Mouse (Mus musculus): ENCODE results near the gene Ano4. TPM values are rescaled to one million over a fixed set of nuclear protein-coding genes. Genes with fewer than 3 reads are reported as not detected.

Gene Ano4
- polyA plus RNA-seq, 1 experiment from 2014 or later, result 6.5 TPM

- ATAC-seq (ENCODE audit: insufficient number of reproducible peaks, low FRiP score), result no peak
- H3K9ac ChIP-seq, result no peak overlapping the region
- H3K4me1 ChIP-seq (replicated peaks), result no peaks in the 10 kb centered on the region
- H3K27me3 ChIP-seq (replicated peaks), result no peaks in the 10 kb centered on the region
- H3K36me3 ChIP-seq, result no peaks in the 10 kb centered on the region
- H3K27ac ChIP-seq (ENCODE audit: poor library complexity, severe bottlenecking), result no peak overlapping the region
- H3K9me3 ChIP-seq (replicated peaks), result no peaks in the 10 kb centered on the region
- no peak overlapping the region for H3K4me3 ChIP-seq
- H3K4me2 ChIP-seq, result no peak overlapping the region
- 79% methylated on average over 1 of the region's 1 CpGs for WGBS
Measured at GRCm38 (mm10) chr10:89044166-89044565, 300.4 kb downstream of the Ano4 start.

GRCm38 (mm10) chr10:89018926-89019325 lies 325.6 kb downstream of the Ano4 start:
- no peaks in the 10 kb centered on the region for H3K36me3 ChIP-seq
- H3K9me3 ChIP-seq (replicated peaks), result no peaks in the 10 kb centered on the region
- H3K9ac ChIP-seq, result no peak overlapping the region
- ATAC-seq (ENCODE audit: insufficient number of reproducible peaks, low FRiP score), result no peak
- H3K4me3 ChIP-seq, result no peak overlapping the region
- no peaks in the 10 kb centered on the region for H3K4me1 ChIP-seq (replicated peaks)
- 57% methylated on average over 5 of the region's 5 CpGs for WGBS
- no peaks in the 10 kb centered on the region for H3K27me3 ChIP-seq (replicated peaks)
- H3K4me2 ChIP-seq, result no peak overlapping the region
- H3K27ac ChIP-seq (ENCODE audit: poor library complexity, severe bottlenecking), result no peak overlapping the region

- Histone ChIP-seq H3K27ac (ENCODE audit: poor library complexity, severe bottlenecking) (no peak overlapping the region), H3K4me3 (no peak overlapping the region), H3K4me2 (no peak overlapping the region), H3K27me3 (replicated peaks) (no peaks in the 10 kb centered on the region), H3K4me1 (replicated peaks) (no peaks in the 10 kb centered on the region), H3K36me3 (no peaks in the 10 kb centered on the region), H3K9me3 (replicated peaks) (no peaks in the 10 kb centered on the region), H3K9ac (no peak overlapping the region)
- ATAC-seq (ENCODE audit: insufficient number of reproducible peaks, low FRiP score), result no peak
- 78% methylated on average over 1 of the region's 1 CpGs for WGBS
Measured at GRCm38 (mm10) chr10:89008303-89008702, 336.3 kb downstream of the Ano4 start.

GRCm38 (mm10) chr10:89004518-89004917 lies 340.0 kb downstream of the Ano4 start:
- no peaks in the 10 kb centered on the region for H3K27me3 ChIP-seq (replicated peaks)
- no peak overlapping the region for H3K4me3 ChIP-seq
- H3K4me2 ChIP-seq, result no peak overlapping the region
- H3K4me1 ChIP-seq (replicated peaks), result no peaks in the 10 kb centered on the region
- no peak overlapping the region for H3K27ac ChIP-seq (ENCODE audit: poor library complexity, severe bottlenecking)
- H3K9ac ChIP-seq, result no peak overlapping the region
- H3K36me3 ChIP-seq, result no peaks in the 10 kb centered on the region
- 82% methylated on average over 3 of the region's 3 CpGs for WGBS
- H3K9me3 ChIP-seq (replicated peaks), result no peaks in the 10 kb centered on the region
- ATAC-seq (ENCODE audit: insufficient number of reproducible peaks, low FRiP score), result no peak

- WGBS, result 67% methylated on average over 6 of the region's 6 CpGs
- ATAC-seq (ENCODE audit: insufficient number of reproducible peaks, low FRiP score), result no peak
Measured at GRCm38 (mm10) chr10:88986925-88987324, 357.6 kb downstream of the Ano4 start.

GRCm38 (mm10) chr10:88983444-88983843 lies 361.1 kb downstream of the Ano4 start:
- H3K4me3 ChIP-seq, result no peak overlapping the region
- no peak overlapping the region for H3K4me2 ChIP-seq
- 26% methylated on average over 8 of the region's 8 CpGs for WGBS
- no peak overlapping the region for H3K9ac ChIP-seq
- no peaks in the 10 kb centered on the region for H3K36me3 ChIP-seq
- H3K4me1 ChIP-seq (replicated peaks), result no peaks in the 10 kb centered on the region
- no peak for ATAC-seq (ENCODE audit: insufficient number of reproducible peaks, low FRiP score)
- no peak overlapping the region for H3K27ac ChIP-seq (ENCODE audit: poor library complexity, severe bottlenecking)
- H3K27me3 ChIP-seq (replicated peaks), result no peaks in the 10 kb centered on the region
- no peaks in the 10 kb centered on the region for H3K9me3 ChIP-seq (replicated peaks)

More at GRCm38 (mm10) chr10:88986925-88987324, 357.6 kb downstream of the Ano4 start:
- H3K4me3 ChIP-seq, result no peak overlapping the region
- no peak overlapping the region for H3K4me2 ChIP-seq
- H3K27ac ChIP-seq (ENCODE audit: poor library complexity, severe bottlenecking), result no peak overlapping the region
- H3K36me3 ChIP-seq, result no peaks in the 10 kb centered on the region
- no peak overlapping the region for H3K9ac ChIP-seq
- no peaks in the 10 kb centered on the region for H3K4me1 ChIP-seq (replicated peaks)
- no peaks in the 10 kb centered on the region for H3K9me3 ChIP-seq (replicated peaks)
- no peaks in the 10 kb centered on the region for H3K27me3 ChIP-seq (replicated peaks)

GRCm38 (mm10) chr10:88979451-88979850 lies 365.1 kb downstream of the Ano4 start:
- H3K27me3 ChIP-seq (replicated peaks), result no peaks in the 10 kb centered on the region
- H3K4me2 ChIP-seq, result no peak overlapping the region
- WGBS, result 64% methylated on average over 4 of the region's 4 CpGs
- no peak for ATAC-seq (ENCODE audit: insufficient number of reproducible peaks, low FRiP score)
- H3K9me3 ChIP-seq (replicated peaks), result no peaks in the 10 kb centered on the region
- no peak overlapping the region for H3K9ac ChIP-seq
- H3K27ac ChIP-seq (ENCODE audit: poor library complexity, severe bottlenecking), result no peak overlapping the region
- no peaks in the 10 kb centered on the region for H3K36me3 ChIP-seq
- no peak overlapping the region for H3K4me3 ChIP-seq
- no peaks in the 10 kb centered on the region for H3K4me1 ChIP-seq (replicated peaks)

- ATAC-seq (ENCODE audit: insufficient number of reproducible peaks, low FRiP score), result no peak
- no peak overlapping the region for H3K4me3 ChIP-seq
- H3K9ac ChIP-seq, result no peak overlapping the region
- H3K36me3 ChIP-seq, result no peaks in the 10 kb centered on the region
- H3K4me2 ChIP-seq, result no peak overlapping the region
- H3K9me3 ChIP-seq (replicated peaks), result no peaks in the 10 kb centered on the region
- no peaks in the 10 kb centered on the region for H3K27me3 ChIP-seq (replicated peaks)
- WGBS, result 76% methylated on average over 6 of the region's 6 CpGs
- H3K27ac ChIP-seq (ENCODE audit: poor library complexity, severe bottlenecking), result no peak overlapping the region
- no peaks in the 10 kb centered on the region for H3K4me1 ChIP-seq (replicated peaks)
Measured at GRCm38 (mm10) chr10:88978932-88979331, 365.6 kb downstream of the Ano4 start.

GRCm38 (mm10) chr10:88970951-88971725 lies 373.4 kb downstream of the Ano4 start:
- no peak overlapping the region for H3K4me2 ChIP-seq
- H3K4me1 ChIP-seq (replicated peaks), result no peaks in the 10 kb centered on the region
- ATAC-seq (ENCODE audit: insufficient number of reproducible peaks, low FRiP score), result no peak
- no peaks in the 10 kb centered on the region for H3K27me3 ChIP-seq (replicated peaks)
- no peak overlapping the region for H3K4me3 ChIP-seq
- H3K36me3 ChIP-seq, result peaks cover 5% of the 10 kb centered on the region; the same call in 1 of the 2 replicates
- no peak overlapping the region for H3K9ac ChIP-seq
- peaks cover 5% of the 10 kb centered on the region for H3K9me3 ChIP-seq (replicated peaks)
- 73% methylated on average over 7 of the region's 7 CpGs for WGBS
- H3K27ac ChIP-seq (ENCODE audit: poor library complexity, severe bottlenecking), result no peak overlapping the region

- Histone ChIP-seq H3K4me3 (no peak overlapping the region), H3K4me1 (replicated peaks) (no peaks in the 10 kb centered on the region), H3K36me3 (peaks cover 5% of the 10 kb centered on the region; the same call in 1 of the 2 replicates), H3K9ac (no peak overlapping the region), H3K9me3 (replicated peaks) (peaks cover 5% of the 10 kb centered on the region), H3K27me3 (replicated peaks) (no peaks in the 10 kb centered on the region), H3K4me2 (no peak overlapping the region), H3K27ac (ENCODE audit: poor library complexity, severe bottlenecking) (no peak overlapping the region)
- no peak for ATAC-seq (ENCODE audit: insufficient number of reproducible peaks, low FRiP score)
- 83% methylated on average over 5 of the region's 5 CpGs for WGBS
Measured at GRCm38 (mm10) chr10:88968586-88968985, 376.0 kb downstream of the Ano4 start.

- WGBS, result 64% methylated on average over 5 of the region's 5 CpGs
- H3K9me3 ChIP-seq (replicated peaks), result no peaks in the 10 kb centered on the region
- H3K27me3 ChIP-seq (replicated peaks), result no peaks in the 10 kb centered on the region
- no peaks in the 10 kb centered on the region for H3K4me1 ChIP-seq (replicated peaks)
- H3K9ac ChIP-seq, result no peak overlapping the region
- no peak overlapping the region for H3K27ac ChIP-seq (ENCODE audit: poor library complexity, severe bottlenecking)
- no peak overlapping the region for H3K4me2 ChIP-seq
- ATAC-seq (ENCODE audit: insufficient number of reproducible peaks, low FRiP score), result no peak
- H3K4me3 ChIP-seq, result no peak overlapping the region
- H3K36me3 ChIP-seq, result no peaks in the 10 kb centered on the region
Measured at GRCm38 (mm10) chr10:88960791-88961190, 383.8 kb downstream of the Ano4 start.

GRCm38 (mm10) chr10:88950297-88950653 lies 394.3 kb downstream of the Ano4 start:
- Histone ChIP-seq H3K4me3 (no peak overlapping the region), H3K9ac (no peak overlapping the region), H3K9me3 (replicated peaks) (no peaks in the 10 kb centered on the region), H3K27me3 (replicated peaks) (no peaks in the 10 kb centered on the region), H3K4me1 (replicated peaks) (no peaks in the 10 kb centered on the region), H3K36me3 (peaks cover 6% of the 10 kb centered on the region), H3K27ac (ENCODE audit: poor library complexity, severe bottlenecking) (no peak overlapping the region), H3K4me2 (no peak overlapping the region)
- WGBS, result 73% methylated on average over 4 of the region's 4 CpGs
- no peak for ATAC-seq (ENCODE audit: insufficient number of reproducible peaks, low FRiP score)

All from heart, embryonic 12.5 days (tissue).